Mouse (Mus musculus): ENCODE measurements around the gene Pikfyve. TPM values are rescaled to one million over a fixed set of nuclear protein-coding genes. Genes with fewer than 3 reads are reported as not detected.

Pikfyve gene
- polyA plus RNA-seq, 2 experiments = 9.1 to 15.8 TPM

- no peak for TF ChIP-seq POLR2A (IDR thresholded peaks at IDR 0.05; ENCODE audit: borderline replicate concordance, extremely low read depth, insufficient read depth, insufficient read length)
- WGBS = 1% methylated on average over 22 of the region's 29 CpGs
- Histone ChIP-seq H3K4me2 (replicated peaks; ENCODE audit: low read depth, low read length, severe bottlenecking) (peak overlapping the region; percentile 73), H3K9ac (ENCODE audit: low read depth, low read length, severe bottlenecking) (peak overlapping the region; percentile 31; the same call in 1 of the 2 replicates), H3K4me1 (ENCODE audit: control insufficient read depth, insufficient read depth, low read length) (peaks cover 5% of the 10 kb centered on the region; the same call in 1 of the 2 replicates), H3K27me3 (ENCODE audit: control insufficient read depth, insufficient read depth, low read length) (peaks cover 23% of the 10 kb centered on the region), H3K9me3 (ENCODE audit: control insufficient read depth, low read length) (no peaks in the 10 kb centered on the region), H3K36me3 (ENCODE audit: control insufficient read depth, insufficient read depth, low read length) (no peaks in the 10 kb centered on the region), H3K4me3 (replicated peaks; ENCODE audit: low read length) (peak overlapping the region; percentile 37), H3K27ac (replicated peaks; ENCODE audit: low read depth, low read length) (no peak overlapping the region)
- DNase-seq (ENCODE audit: low spot score) (no peak), ATAC-seq (ENCODE audit: low FRiP score, low read depth) (peak; percentile 42; the same call in 1 of the 2 replicates)
These were observed 124.9 kb downstream of the Pikfyve start for GRCm38 (mm10) chr1:65311214-65311933.

DNA sequence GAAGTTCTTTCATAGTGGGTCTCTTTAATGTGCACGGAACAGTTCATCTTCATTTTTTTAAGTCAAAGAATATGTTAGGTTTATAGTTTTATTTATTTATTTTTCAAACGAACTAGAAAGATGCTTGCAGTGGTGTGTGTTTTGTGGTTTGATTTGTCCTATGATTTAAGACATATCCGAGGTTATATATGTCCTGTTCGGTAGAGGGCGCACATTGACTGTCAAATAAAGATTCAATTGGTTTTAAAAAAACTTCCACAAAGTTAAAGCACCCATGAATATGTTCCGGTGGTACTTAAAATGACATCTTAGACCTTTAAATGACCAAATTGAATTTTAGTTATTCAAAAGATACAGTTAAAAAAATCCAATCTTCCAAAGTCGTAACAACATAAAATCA, 125.6 kb downstream of the Pikfyve start:
- H3K27me3 ChIP-seq (ENCODE audit: control insufficient read depth, insufficient read depth, low read length) = peaks cover 23% of the 10 kb centered on the region
- H3K9ac ChIP-seq (ENCODE audit: low read depth, low read length, severe bottlenecking) = no peak overlapping the region
- peaks cover 5% of the 10 kb centered on the region; the same call in 1 of the 2 replicates for H3K4me1 ChIP-seq (ENCODE audit: control insufficient read depth, insufficient read depth, low read length)
- ATAC-seq (ENCODE audit: low FRiP score, low read depth) (no peak), DNase-seq (ENCODE audit: low spot score) (peak; percentile 64)
- H3K27ac ChIP-seq (replicated peaks; ENCODE audit: low read depth, low read length) = no peak overlapping the region
- H3K36me3 ChIP-seq (ENCODE audit: control insufficient read depth, insufficient read depth, low read length) = no peaks in the 10 kb centered on the region
- H3K4me3 ChIP-seq (replicated peaks; ENCODE audit: low read length) = peak overlapping the region; percentile 37
- no peaks in the 10 kb centered on the region for H3K9me3 ChIP-seq (ENCODE audit: control insufficient read depth, low read length)
- no peak for TF ChIP-seq POLR2A (IDR thresholded peaks at IDR 0.05; ENCODE audit: borderline replicate concordance, extremely low read depth, insufficient read depth, insufficient read length)
- 12% methylated on average over 7 of the region's 7 CpGs for WGBS
- H3K4me2 ChIP-seq (replicated peaks; ENCODE audit: low read depth, low read length, severe bottlenecking) = peak overlapping the region; percentile 73

GRCm38 (mm10) chr1:65312896-65313295, 126.4 kb downstream of the Pikfyve start:
- Histone ChIP-seq H3K27ac (replicated peaks; ENCODE audit: low read depth, low read length) (no peak overlapping the region), H3K4me3 (replicated peaks; ENCODE audit: low read length) (no peak overlapping the region), H3K4me1 (ENCODE audit: control insufficient read depth, insufficient read depth, low read length) (peaks cover 5% of the 10 kb centered on the region; the same call in 1 of the 2 replicates), H3K36me3 (ENCODE audit: control insufficient read depth, insufficient read depth, low read length) (no peaks in the 10 kb centered on the region), H3K9me3 (ENCODE audit: control insufficient read depth, low read length) (no peaks in the 10 kb centered on the region), H3K27me3 (ENCODE audit: control insufficient read depth, insufficient read depth, low read length) (peaks cover 23% of the 10 kb centered on the region), H3K9ac (ENCODE audit: low read depth, low read length, severe bottlenecking) (no peak overlapping the region), H3K4me2 (replicated peaks; ENCODE audit: low read depth, low read length, severe bottlenecking) (no peak overlapping the region)
- no peak for DNase-seq (ENCODE audit: low spot score)
- 78% methylated on average over 2 of the region's 2 CpGs for WGBS
- TF ChIP-seq POLR2A (IDR thresholded peaks at IDR 0.05; ENCODE audit: borderline replicate concordance, extremely low read depth, insufficient read depth, insufficient read length) = no peak
- no peak for ATAC-seq (ENCODE audit: low FRiP score, low read depth)

DNA sequence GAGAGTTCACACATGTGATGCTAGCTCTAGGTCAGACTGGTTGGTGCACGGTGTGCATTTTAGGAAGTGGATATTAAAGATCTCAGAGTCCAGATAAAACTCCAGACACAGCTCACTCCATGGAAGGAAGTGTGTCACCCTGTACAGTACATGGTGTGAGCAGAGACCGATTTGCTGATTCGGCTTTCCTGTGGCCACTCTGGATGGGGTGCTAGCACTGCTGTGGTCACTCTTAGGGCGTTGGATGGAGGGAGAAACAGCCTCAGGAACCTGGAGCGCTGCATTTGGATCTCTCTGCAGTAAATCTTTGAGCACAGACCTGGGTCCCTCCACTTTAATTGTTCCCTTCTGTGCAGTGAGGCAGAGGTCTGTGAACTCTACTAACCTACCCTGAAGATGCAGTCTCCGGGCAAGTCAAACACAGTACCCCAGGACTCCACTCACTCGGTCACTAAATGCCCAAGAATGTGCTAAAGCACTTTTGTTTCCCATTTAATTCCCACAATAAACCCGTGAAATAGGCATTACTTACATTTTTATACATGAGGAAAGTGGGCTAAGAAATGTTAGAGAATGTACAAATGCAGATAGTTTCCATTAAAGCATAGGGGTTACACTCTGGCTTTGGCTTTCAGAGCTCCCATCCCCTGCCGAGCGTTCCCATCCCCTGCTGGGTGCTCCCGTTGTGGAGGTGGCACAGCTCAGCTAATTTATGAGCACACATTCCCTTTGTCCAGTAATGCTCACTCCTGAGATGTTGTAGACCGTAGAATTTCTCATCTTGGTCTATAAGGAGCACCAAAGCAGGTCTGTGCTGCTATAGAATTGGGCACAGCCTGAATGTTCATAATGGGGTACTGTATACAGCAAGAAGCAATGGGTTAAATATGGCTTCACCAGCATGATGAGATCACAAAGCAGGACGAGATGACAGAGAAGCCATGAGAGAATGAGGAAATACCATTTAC, 127.9 kb downstream of the Pikfyve start:
- H3K4me3 ChIP-seq (replicated peaks; ENCODE audit: low read length) = no peak overlapping the region
- no peak for TF ChIP-seq POLR2A (IDR thresholded peaks at IDR 0.05; ENCODE audit: borderline replicate concordance, extremely low read depth, insufficient read depth, insufficient read length)
- H3K9ac ChIP-seq (ENCODE audit: low read depth, low read length, severe bottlenecking) = no peak overlapping the region
- no peak overlapping the region for H3K27ac ChIP-seq (replicated peaks; ENCODE audit: low read depth, low read length)
- H3K36me3 ChIP-seq (ENCODE audit: control insufficient read depth, insufficient read depth, low read length) = no peaks in the 10 kb centered on the region
- peaks cover 5% of the 10 kb centered on the region; the same call in 1 of the 2 replicates for H3K4me1 ChIP-seq (ENCODE audit: control insufficient read depth, insufficient read depth, low read length)
- H3K9me3 ChIP-seq (ENCODE audit: control insufficient read depth, low read length) = no peaks in the 10 kb centered on the region
- DNase-seq (ENCODE audit: low spot score) = no peak
- 47% methylated on average over 13 of the region's 13 CpGs for WGBS
- no peak overlapping the region for H3K4me2 ChIP-seq (replicated peaks; ENCODE audit: low read depth, low read length, severe bottlenecking)
- ATAC-seq (ENCODE audit: low FRiP score, low read depth) = no peak
- H3K27me3 ChIP-seq (ENCODE audit: control insufficient read depth, insufficient read depth, low read length) = peaks cover 23% of the 10 kb centered on the region

- DNase-seq (ENCODE audit: low spot score) (no peak), ATAC-seq (ENCODE audit: low FRiP score, low read depth) (no peak)
- no peak overlapping the region for H3K4me2 ChIP-seq (replicated peaks; ENCODE audit: low read depth, low read length, severe bottlenecking)
- TF ChIP-seq POLR2A (IDR thresholded peaks at IDR 0.05; ENCODE audit: borderline replicate concordance, extremely low read depth, insufficient read depth, insufficient read length) = no peak
- WGBS = 85% methylated on average over 8 of the region's 8 CpGs
- H3K4me3 ChIP-seq (replicated peaks; ENCODE audit: low read length) = no peak overlapping the region
- H3K27ac ChIP-seq (replicated peaks; ENCODE audit: low read depth, low read length) = no peak overlapping the region
- H3K9ac ChIP-seq (ENCODE audit: low read depth, low read length, severe bottlenecking) = no peak overlapping the region
- no peaks in the 10 kb centered on the region for H3K9me3 ChIP-seq (ENCODE audit: control insufficient read depth, low read length)
- H3K27me3 ChIP-seq (ENCODE audit: control insufficient read depth, insufficient read depth, low read length) = peaks cover 20% of the 10 kb centered on the region
- peaks cover 5% of the 10 kb centered on the region; the same call in 1 of the 2 replicates for H3K4me1 ChIP-seq (ENCODE audit: control insufficient read depth, insufficient read depth, low read length)
- H3K36me3 ChIP-seq (ENCODE audit: control insufficient read depth, insufficient read depth, low read length) = no peaks in the 10 kb centered on the region
These were observed 128.5 kb downstream of the Pikfyve start for GRCm38 (mm10) chr1:65315022-65315407.

Other genes with a start within 250 kb of the Pikfyve start
- gene Plekhm3, start 229.9 kb upstream of the Pikfyve start, polyA plus RNA-seq (2012; rRNA removed) = 3.7 and 3.9 TPM in 2 replicates
- 6.0 and 8.0 TPM in 2 replicates for gene Plekhm3, start 229.9 kb upstream of the Pikfyve start, polyA plus RNA-seq (2014; fragmentation: Nextera tagmentation; extraction: Ambion mirVana)
- 0.08 TPM in 2 replicates for gene Akr1cl, start 153.9 kb upstream of the Pikfyve start, polyA plus RNA-seq (2012; rRNA removed)
- 0.23 TPM in 1 of 2 replicates, not detected in the other for gene Akr1cl, start 153.9 kb upstream of the Pikfyve start, polyA plus RNA-seq (2014; fragmentation: Nextera tagmentation; extraction: Ambion mirVana)
- not detected in 2 replicates for gene Cryge, start 135.5 kb upstream of the Pikfyve start, polyA plus RNA-seq (2012; rRNA removed)
- not detected in 2 replicates for gene Cryge, start 135.5 kb upstream of the Pikfyve start, polyA plus RNA-seq (2014; fragmentation: Nextera tagmentation; extraction: Ambion mirVana)
- gene Crygd, start 123.2 kb upstream of the Pikfyve start, polyA plus RNA-seq (2012; rRNA removed) = not detected in 2 replicates
- gene Crygd, start 123.2 kb upstream of the Pikfyve start, polyA plus RNA-seq (2014; fragmentation: Nextera tagmentation; extraction: Ambion mirVana) = not detected in 2 replicates
- gene Crygc, start 113.0 kb upstream of the Pikfyve start, polyA plus RNA-seq (2012; rRNA removed) = not detected in 2 replicates
- gene Crygc, start 113.0 kb upstream of the Pikfyve start, polyA plus RNA-seq (2014; fragmentation: Nextera tagmentation; extraction: Ambion mirVana) = not detected in 2 replicates
- gene Crygb, start 104.4 kb upstream of the Pikfyve start, polyA plus RNA-seq (2012; rRNA removed) = 0.29 and 0.73 TPM in 2 replicates
- not detected in 2 replicates for gene Crygb, start 104.4 kb upstream of the Pikfyve start, polyA plus RNA-seq (2014; fragmentation: Nextera tagmentation; extraction: Ambion mirVana)
- gene Cryga, start 83.3 kb upstream of the Pikfyve start, polyA plus RNA-seq (2012; rRNA removed) = not detected in 2 replicates
- gene Cryga, start 83.3 kb upstream of the Pikfyve start, polyA plus RNA-seq (2014; fragmentation: Nextera tagmentation; extraction: Ambion mirVana) = not detected in 2 replicates
- not detected in 2 replicates for gene Gm28845, start 67.1 kb upstream of the Pikfyve start, polyA plus RNA-seq (2012; rRNA removed)
- not detected in 2 replicates for gene Gm28845, start 67.1 kb upstream of the Pikfyve start, polyA plus RNA-seq (2014; fragmentation: Nextera tagmentation; extraction: Ambion mirVana)
- gene D630023F18Rik, start 63.5 kb upstream of the Pikfyve start, polyA plus RNA-seq (2012; rRNA removed) = 0.24 and 0.32 TPM in 2 replicates
- 0.37 and 0.44 TPM in 2 replicates for gene D630023F18Rik, start 63.5 kb upstream of the Pikfyve start, polyA plus RNA-seq (2014; fragmentation: Nextera tagmentation; extraction: Ambion mirVana)
- gene Idh1, start 183 bp upstream of the Pikfyve start, polyA plus RNA-seq (2012; rRNA removed) = 54.0 and 62.2 TPM in 2 replicates
- 128 and 137 TPM in 2 replicates for gene Idh1, start 183 bp upstream of the Pikfyve start, polyA plus RNA-seq (2014; fragmentation: Nextera tagmentation; extraction: Ambion mirVana)
- 0.33 and 0.39 TPM in 2 replicates for gene Pth2r, start 95.4 kb downstream of the Pikfyve start, polyA plus RNA-seq (2012; rRNA removed)
- gene Pth2r, start 95.4 kb downstream of the Pikfyve start, polyA plus RNA-seq (2014; fragmentation: Nextera tagmentation; extraction: Ambion mirVana) = 0.15 and 0.32 TPM in 2 replicates